In the genomic region with DNA sequence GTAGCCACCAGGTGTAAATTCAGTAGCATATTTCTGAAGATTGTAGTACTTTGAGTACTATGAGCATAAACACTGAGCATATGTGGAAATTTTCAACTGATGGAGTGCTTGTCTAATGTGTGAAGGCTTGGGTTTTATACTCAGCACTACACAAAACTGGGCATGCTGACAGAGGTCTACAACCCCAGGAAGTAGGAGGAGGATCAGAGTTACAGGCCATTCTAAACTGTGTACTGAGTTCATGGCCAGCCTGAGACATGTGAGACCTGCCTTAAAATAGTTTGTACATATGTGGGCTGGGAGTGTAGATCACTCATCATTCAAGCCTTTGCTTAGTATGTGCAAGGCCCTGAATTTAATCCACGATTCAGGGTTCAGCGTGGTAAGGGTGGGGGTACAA, we compare ENCODE assay signal across 20 mouse cellular contexts. TPM values are rescaled to one million over a fixed set of nuclear protein-coding genes. Genes with fewer than 3 reads are reported as not detected.
DNase-seq lines count a peak whose midpoint lies in the region; ATAC-seq and TF ChIP-seq lines count a peak whose summit lies in the region.
"Had no signal": no experiment of that assay in that cellular context is flagged by ENCODE, and none has a peak within 500 bp of the region (broad histone marks: within the 10 kb centered on the region; RNA-seq: fewer than 3 reads in every experiment).

No protein-coding gene starts in this region.

- no peak overlapping the region for H3K27ac ChIP-seq in heart, adult 2 months
- no peak overlapping the region for H3K27ac ChIP-seq in midbrain, embryonic 13.5 days
- H3K27ac ChIP-seq: embryonic facial prominence, embryonic 12.5 days; forebrain, embryonic 12.5 days; heart, embryonic 15.5 days; hindbrain, embryonic 13.5 days; hindbrain, postnatal 0 days had no signal

- no peaks in the 10 kb centered on the region for H3K4me1 ChIP-seq in heart, adult 2 months (ENCODE audit: control insufficient read depth, insufficient read depth, low read length)
- no peaks in the 10 kb centered on the region for H3K4me1 ChIP-seq in midbrain, embryonic 13.5 days (replicated peaks)
- H3K4me1 ChIP-seq: embryonic facial prominence, embryonic 12.5 days; forebrain, embryonic 12.5 days; heart, embryonic 15.5 days; hindbrain, embryonic 13.5 days had no signal

- H3K27me3 ChIP-seq in heart, adult 2 months (ENCODE audit: control insufficient read depth, insufficient read depth, low read length) = no peaks in the 10 kb centered on the region
- no peaks in the 10 kb centered on the region for H3K27me3 ChIP-seq in midbrain, embryonic 13.5 days
- H3K27me3 ChIP-seq: embryonic facial prominence, embryonic 12.5 days; forebrain, embryonic 12.5 days; heart, embryonic 15.5 days; hindbrain, embryonic 13.5 days had no signal

- no peak for ATAC-seq in midbrain, embryonic 13.5 days
- ATAC-seq: forebrain, embryonic 16.5 days; hindbrain, postnatal 0 days had no signal

- intact Hi-C loops in heart, adult 2 months (cut with DNase I) = no loop called here

- TF ChIP-seq EP300 in heart, adult 2 months (IDR thresholded peaks at IDR 0.05; ENCODE audit: insufficient read depth, low read depth, low read length) = no peak

- no peak overlapping the region for H3K4me3 ChIP-seq in heart, adult 2 months
- H3K4me3 ChIP-seq in midbrain, embryonic 13.5 days (replicated peaks) = no peak overlapping the region
- H3K4me3 ChIP-seq: embryonic facial prominence, embryonic 12.5 days; forebrain, embryonic 12.5 days; heart, embryonic 15.5 days; hindbrain, embryonic 13.5 days had no signal

- peak; percentile 16 for DNase-seq in heart, adult 11 months
- DNase-seq in heart, adult 2 months = no peak
- peak; percentile 14 for DNase-seq in kidney, postnatal 14 days
- DNase-seq in kidney, adult 8-10 months = no peak
- DNase-seq in NIH3T3 (ENCODE audit: low read depth) = peak; percentile 33
- peak; percentile 50 for DNase-seq in adipocyte (ENCODE audit: low spot score)
- DNase-seq: adrenal gland, postnatal 14 days; cerebellum, adult 11-12 months; cerebellum, adult 9-10 months; cerebellum, postnatal 25 days; heart, adult 18-20 months; heart, postnatal 14 days had no signal

- no peak for TF ChIP-seq CTCF in heart, adult 2 months (IDR thresholded peaks at IDR 0.05)

- H3K79me2 ChIP-seq in heart, adult 2 months (replicated peaks; ENCODE audit: control insufficient read depth, insufficient read depth, low read length) = no peaks in the 10 kb centered on the region

- H3K9me3 ChIP-seq in midbrain, embryonic 13.5 days = no peaks in the 10 kb centered on the region
- H3K9me3 ChIP-seq: embryonic facial prominence, embryonic 12.5 days; forebrain, embryonic 12.5 days; heart, embryonic 15.5 days; hindbrain, embryonic 13.5 days had no signal

- 87% methylated on average over 2 of the region's 2 CpGs for WGBS in heart, adult 2 months
- WGBS in midbrain, embryonic 13.5 days = 95% methylated on average over 2 of the region's 2 CpGs

- no peak overlapping the region for H3K9ac ChIP-seq in heart, adult 2 months (ENCODE audit: low read depth, low read length)
- H3K9ac ChIP-seq in midbrain, embryonic 13.5 days (replicated peaks) = no peak overlapping the region
- H3K9ac ChIP-seq: embryonic facial prominence, embryonic 12.5 days; forebrain, embryonic 12.5 days; heart, embryonic 15.5 days; hindbrain, embryonic 13.5 days had no signal

- H3K4me2 ChIP-seq in midbrain, embryonic 13.5 days (replicated peaks) = no peak overlapping the region
- H3K4me2 ChIP-seq: embryonic facial prominence, embryonic 12.5 days; forebrain, embryonic 12.5 days; heart, embryonic 11.5 days; heart, embryonic 15.5 days; hindbrain, embryonic 13.5 days had no signal

- no peak for TF ChIP-seq POLR2A in heart, adult 2 months (IDR thresholded peaks at IDR 0.05; ENCODE audit: insufficient read depth, low read depth, low read length)

- no peaks in the 10 kb centered on the region; the same call in 1 of the 2 replicates for H3K36me3 ChIP-seq in heart, adult 2 months (ENCODE audit: control insufficient read depth, insufficient read depth, low read length)
- peaks cover 59% of the 10 kb centered on the region for H3K36me3 ChIP-seq in midbrain, embryonic 13.5 days

RNA-seq across cellular contexts. Expression of a gene that starts 58.7 kb away (rescaled TPM):
- 10 to 100 TPM; 30.2 to 32.3 TPM for total RNA-seq in heart, adult 2 months (2021)
- 13.1 and 28.8 TPM in 2 replicates for polyA plus RNA-seq in heart, adult 2 months (2012; rRNA removed)
- 36.1 and 38.3 TPM in 2 replicates for polyA plus RNA-seq in midbrain, embryonic 13.5 days (2015; fragmentation: Nextera tagmentation; extraction: Ambion mirVana)

Comparison
In these comparisons a context has a peak if more than half of its experiments do, and no peak if none do; other contexts are left out.
1. DNase-seq: peak in heart, adult 11 months (single experiment), kidney, postnatal 14 days (single experiment), NIH3T3 (single experiment) and adipocyte (single experiment); none in heart, adult 2 months (0 of 2) and kidney, adult 8-10 months (0 of 2).